Mouse (Mus musculus): ENCODE measurements around the gene Gm5134.

The Gm5134 gene

DNA sequence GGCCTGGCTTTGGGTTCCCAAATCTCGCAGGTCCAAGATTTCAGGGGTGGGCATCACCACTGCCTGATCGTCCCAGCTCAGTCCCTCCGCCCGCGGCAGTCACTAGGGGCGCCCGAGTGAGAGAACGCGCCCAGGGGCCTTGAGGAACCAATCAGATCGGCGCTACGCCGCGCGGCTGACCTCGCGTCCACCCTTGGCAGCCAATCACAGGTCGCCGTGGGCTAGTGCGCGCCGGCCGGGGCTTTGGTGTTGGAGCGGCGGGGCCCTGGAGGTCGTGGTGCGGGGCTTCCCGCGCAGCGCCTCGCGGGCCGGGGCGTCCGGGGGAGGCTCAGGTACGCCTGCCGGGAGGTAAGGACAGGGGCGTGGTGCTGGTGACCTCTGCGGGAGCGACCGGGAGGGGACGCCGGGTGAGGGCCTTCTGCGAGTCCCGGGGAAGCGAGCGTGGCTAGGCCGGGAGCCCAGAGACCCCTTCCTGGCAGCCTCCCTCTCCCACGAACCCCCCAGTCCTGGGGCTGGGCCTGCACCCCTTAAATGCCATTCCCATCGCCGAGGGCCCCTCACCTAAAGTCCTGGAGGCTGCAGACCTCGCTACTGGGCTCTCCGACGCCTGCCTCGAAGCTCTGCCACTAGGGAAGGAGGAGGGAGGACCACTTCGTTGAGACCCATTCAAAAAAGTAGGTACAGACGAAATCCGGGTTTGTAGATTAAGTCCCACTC lies 78.2 kb downstream of the Gm5134 start, which contains the start of gene Zfp280b:
Gene Zfp280b, plus strand, starts transcription at position 249 of the 717 bp plus-strand sequence.
- under 1% methylated on average over 52 of the region's 58 CpGs for WGBS

- WGBS = 13% methylated on average over 7 of the region's 7 CpGs
These were observed 78.8 kb downstream of the Gm5134 start for GRCm38 (mm10) chr10:76033119-76033455.

DNA sequence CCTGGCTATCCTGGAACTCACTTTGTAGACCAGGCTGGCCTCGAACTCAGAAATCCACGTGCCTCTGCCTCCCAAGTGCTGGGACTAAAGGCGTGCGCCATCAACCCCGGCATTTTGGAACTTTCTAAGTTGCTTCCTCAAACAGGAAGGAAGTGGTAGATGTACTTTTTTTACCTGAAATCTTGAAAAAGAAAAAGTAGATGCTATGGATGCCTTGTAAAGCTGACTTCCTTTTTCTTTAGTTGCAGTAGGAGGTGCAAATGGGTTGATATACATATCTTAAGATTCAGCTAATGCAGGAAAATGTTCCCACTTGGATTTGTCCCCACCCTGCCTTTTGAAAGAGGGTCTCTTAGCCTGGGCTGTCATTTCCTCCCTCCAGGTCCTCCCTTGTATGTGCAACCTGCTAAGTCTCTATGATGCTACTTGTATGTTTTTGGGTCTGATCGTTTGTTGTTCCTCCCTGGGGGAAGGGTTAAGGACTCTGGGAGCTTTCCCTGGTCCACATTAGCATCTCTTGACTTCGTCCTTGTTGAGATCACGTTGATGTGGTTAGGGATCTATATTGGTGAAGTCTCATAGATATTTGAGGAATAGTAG lies 79.8 kb downstream of the Gm5134 start:
- WGBS = 91% methylated on average over 8 of the region's 8 CpGs

GRCm38 (mm10) chr10:76036962-76037361 lies 82.6 kb downstream of the Gm5134 start:
- WGBS = 99% methylated on average over 5 of the region's 5 CpGs

DNA sequence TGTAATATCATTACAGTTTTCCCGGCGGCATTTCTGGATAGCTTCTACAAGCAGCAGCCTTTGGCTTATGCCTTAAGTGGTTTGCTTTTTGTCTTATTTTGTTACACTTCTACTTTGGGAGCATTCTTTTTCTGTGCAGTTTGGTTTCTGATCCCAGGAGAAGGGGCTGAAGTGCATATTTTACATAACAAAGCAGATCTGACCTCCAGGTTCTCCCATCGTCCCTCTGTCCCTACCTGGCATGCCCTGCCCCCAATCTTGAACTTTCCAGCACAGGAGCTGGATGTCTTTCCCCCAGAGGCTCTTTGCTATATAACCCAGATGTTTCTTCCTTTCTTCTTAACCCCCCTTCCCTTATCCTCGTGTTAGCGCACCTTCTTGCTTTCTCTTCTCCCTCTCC lies 91.0 kb downstream of the Gm5134 start:
- 64% methylated on average over 5 of the region's 5 CpGs for WGBS

- 45% methylated on average over 1 of the region's 1 CpGs for WGBS
These were observed 92.4 kb downstream of the Gm5134 start for GRCm38 (mm10) chr10:76046754-76047153.

DNA sequence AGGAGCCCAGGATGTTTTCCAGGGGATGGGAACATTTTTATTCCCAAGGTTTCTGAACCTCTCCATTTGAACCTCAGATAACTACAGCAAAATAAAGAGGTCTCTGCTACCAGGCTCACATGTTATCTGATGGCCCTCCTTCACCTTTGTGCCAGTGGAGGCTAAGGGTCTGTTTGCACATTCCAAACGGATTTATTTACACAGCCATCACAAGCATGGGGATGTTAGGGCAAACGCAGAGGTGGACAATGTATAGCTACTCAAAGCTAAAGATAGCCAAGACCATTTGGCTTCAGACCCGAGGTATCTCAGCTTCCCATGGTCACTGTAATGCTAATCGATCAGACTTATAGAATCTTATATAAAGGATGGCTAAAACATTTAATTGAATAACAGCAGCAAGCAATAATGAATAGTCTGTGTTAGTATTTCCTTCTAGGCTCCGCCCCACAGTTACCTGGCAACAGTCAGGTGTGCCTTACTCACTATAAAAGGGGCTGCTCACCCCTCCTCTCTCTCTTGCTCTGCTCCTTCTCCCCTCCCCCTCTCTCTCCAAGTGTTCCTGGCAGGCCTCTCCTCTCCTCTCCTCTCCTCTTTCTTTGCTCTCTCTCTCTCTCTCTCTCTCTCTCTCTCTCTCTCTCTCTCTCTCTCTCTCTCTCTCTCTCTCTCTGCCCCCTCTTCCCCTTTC lies 93.0 kb downstream of the Gm5134 start:
- 68% methylated on average over 5 of the region's 5 CpGs for WGBS

DNA sequence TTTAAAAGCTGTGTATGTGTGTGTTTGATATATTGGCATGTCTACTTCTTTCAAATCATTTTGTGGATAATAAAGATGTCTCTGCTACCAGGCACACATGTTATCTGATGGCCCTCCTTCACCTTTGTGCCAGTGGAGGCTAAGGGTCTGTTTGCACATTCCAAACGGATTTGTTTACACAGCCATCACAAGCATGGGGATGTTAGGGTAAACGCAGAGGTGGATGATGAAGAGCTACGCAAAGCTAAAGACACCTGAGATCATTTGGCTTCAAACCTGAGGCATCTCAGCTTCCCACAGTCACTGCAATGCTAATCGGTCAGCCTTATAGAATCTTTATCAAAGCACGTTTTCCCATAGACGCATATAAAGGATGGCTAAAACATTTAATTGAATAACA lies 94.7 kb downstream of the Gm5134 start:
- 77% methylated on average over 6 of the region's 6 CpGs for WGBS

GRCm38 (mm10) chr10:76051860-76052259 lies 97.5 kb downstream of the Gm5134 start:
- 89% methylated on average over 11 of the region's 11 CpGs for WGBS
